Mouse (Mus musculus) stomach, postnatal 0 days (tissue): ENCODE measurements at regions not wholly inside any gene's neighbourhood (a gene's known extent, or its start where the extent isn't known, plus 50 kb on each side); places are given as distances from the start of the nearest gene placed in this dataset.

ENCODE experiments used
- CTCF ChIP-seq: IDR thresholded peaks from 2 replicates; pipeline ENCODE4 v1.5.1; 2016; ENCODE audit warnings: antibody characterized with exemption, low read depth, mild to moderate bottlenecking, moderate library complexity
- EP300 ChIP-seq: optimal IDR thresholded peaks from 2 replicates; pipeline ENCODE3; 2016; ENCODE audit warnings: antibody characterized with exemption

DNA sequence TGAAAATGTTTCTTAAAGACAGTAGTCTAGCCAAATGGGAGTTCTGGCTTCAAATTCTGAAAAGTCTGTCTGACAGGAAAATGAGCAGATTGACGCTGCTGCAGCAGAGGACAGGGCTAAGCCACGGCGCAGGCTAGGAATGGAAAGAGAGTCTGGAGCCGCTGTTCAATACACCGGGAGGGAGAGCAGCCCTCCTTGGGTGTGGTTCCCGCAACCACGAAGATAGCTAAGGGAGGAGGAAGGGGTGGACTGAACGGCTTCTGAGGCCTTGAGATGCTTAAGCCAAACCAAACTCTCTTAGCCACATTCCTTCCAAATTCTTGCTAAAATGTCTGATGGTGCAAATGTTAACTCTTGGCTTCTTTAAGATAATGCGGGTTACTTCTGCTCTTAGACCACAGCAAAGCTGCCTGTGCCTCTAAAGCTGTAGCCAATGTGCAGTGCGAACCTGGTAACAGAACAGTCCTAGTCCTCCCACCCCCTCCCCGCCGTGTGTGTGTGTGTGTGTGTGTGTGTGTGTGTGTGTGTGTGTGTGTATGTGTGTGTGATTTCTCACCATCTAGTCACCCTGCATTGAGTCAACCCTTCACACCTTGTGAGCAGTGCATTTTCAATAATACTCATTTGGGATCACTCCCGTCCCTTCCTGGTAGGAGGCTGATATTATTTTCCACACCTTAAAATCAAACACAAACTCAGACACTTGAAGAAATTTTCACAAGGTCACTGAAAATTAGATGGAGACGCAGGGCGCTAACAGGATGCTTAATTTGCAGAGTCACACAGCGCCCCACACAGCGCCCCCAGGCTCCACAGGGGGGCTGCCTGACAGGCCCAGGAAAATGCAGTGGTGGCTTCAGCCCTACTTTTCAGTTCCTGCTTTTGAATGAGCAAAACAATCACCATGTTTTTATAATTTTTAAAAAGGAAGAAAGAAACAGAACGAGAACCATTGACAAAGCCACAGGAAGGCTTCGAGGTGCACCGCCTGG lies 73.2 kb upstream of the Arg1 start:
- TF ChIP-seq CTCF, result no peak
- TF ChIP-seq EP300, result no peak
